Mouse (Mus musculus) ES-Bruce4 (cell line): ENCODE results near the gene Slc10a1. TPM values are rescaled to one million over a fixed set of nuclear protein-coding genes. Genes with fewer than 3 reads are reported as not detected.

Experiments used
- H3K27ac ChIP-seq: 2 replicates; pipeline ENCODE4 v1.5.1; 2012; ENCODE audit warnings: low read length, inconsistent platforms; ENCODE audit not compliant: insufficient read depth
- H3K27me3 ChIP-seq: 2 replicates; pipeline ENCODE4 v1.6.1; 2012; ENCODE audit warnings: mild to moderate bottlenecking, low read length, inconsistent platforms; ENCODE audit not compliant: control insufficient read depth, poor library complexity, insufficient read depth, severe bottlenecking
- H3K36me3 ChIP-seq: 2 replicates; pipeline ENCODE4 v1.6.1; 2012; ENCODE audit warnings: inconsistent platforms, mild to moderate bottlenecking, low read length, moderate library complexity; ENCODE audit not compliant: control insufficient read depth, poor library complexity, insufficient read depth, severe bottlenecking
- H3K4me1 ChIP-seq: one replicate; pipeline ENCODE4 v1.8.1; 2011; ENCODE audit warnings: low read length; ENCODE audit not compliant: control insufficient read depth, insufficient read depth
- H3K4me3 ChIP-seq: 2 replicates; pipeline ENCODE4 v1.5.1; 2011; ENCODE audit warnings: low read depth, mild to moderate bottlenecking, low read length
- H3K9ac ChIP-seq: 2 replicates; pipeline ENCODE4 v1.6.1; 2012; ENCODE audit warnings: low read depth, mild to moderate bottlenecking, inconsistent platforms; ENCODE audit not compliant: poor library complexity, severe bottlenecking
- H3K9me3 ChIP-seq: replicated peaks from 2 replicates; pipeline ENCODE4 v1.6.1; 2012; ENCODE audit warnings: mild to moderate bottlenecking, low read length, inconsistent platforms; ENCODE audit not compliant: control insufficient read depth, poor library complexity, insufficient read depth, severe bottlenecking
- CTCF ChIP-seq: IDR thresholded peaks from one replicate; pipeline ENCODE4 v1.8.1; 2011; ENCODE audit warnings: low read depth, low read length
- EP300 ChIP-seq: IDR thresholded peaks from 2 replicates; pipeline ENCODE4 v1.6.1; 2011; ENCODE audit warnings: low read depth, low read length; ENCODE audit not compliant: insufficient read depth
- POLR2A ChIP-seq: IDR thresholded peaks from one replicate; pipeline ENCODE4 v1.8.1; 2011; ENCODE audit warnings: low read length; ENCODE audit not compliant: insufficient read depth
- polyA plus RNA-seq: library from polyadenylated mRNA; stranded (reverse); fragments of >200 nt; gene quantifications from 2 replicates; pipeline ENCODE4 v1.2.4, GENCODE M21; 2011; ENCODE audit warnings: low read depth; ENCODE audit not compliant: missing spikeins, insufficient read depth, insufficient read length

Gene Slc10a1
- not detected in 2 replicates for polyA plus RNA-seq

GRCm38 (mm10) chr12:80968605-80969004 lies at the start of gene Slc10a1:
Gene Slc10a1 (minus strand): TSS chr12:80968705.
- Histone ChIP-seq H3K9me3 (no peaks in the 10 kb centered on the region), H3K36me3 (no peaks in the 10 kb centered on the region), H3K4me1 (no peaks in the 10 kb centered on the region), H3K9ac (no peak within 1 kb of the TSS), H3K4me3 (no peak within 1 kb of the TSS), H3K27me3 (no peaks in the 10 kb centered on the region; the same call in 1 of the 2 replicates), H3K27ac (no peak within 1 kb of the TSS)
- no peak for TF ChIP-seq EP300
- TF ChIP-seq POLR2A: no peak
- TF ChIP-seq CTCF: no peak

GRCm38 (mm10) chr12:81017624-81018023 lies 49.1 kb upstream of the Slc10a1 start:
- no peaks in the 10 kb centered on the region for H3K9me3 ChIP-seq
- TF ChIP-seq CTCF (no peak), EP300 (no peak), POLR2A (no peak)
- H3K4me1 ChIP-seq: no peaks in the 10 kb centered on the region
- H3K27me3 ChIP-seq: no peaks in the 10 kb centered on the region
- 0 out of 2 replicates have a peak, but pooled peaks cover 2% of the 10 kb centered on the region for H3K36me3 ChIP-seq
- peak overlapping the region; percentile 59 for H3K4me3 ChIP-seq
- no peak overlapping the region for H3K27ac ChIP-seq
- peak overlapping the region; percentile 68; the same call in 1 of the 2 replicates for H3K9ac ChIP-seq

GRCm38 (mm10) chr12:81013496-81013895 lies 45.0 kb upstream of the Slc10a1 start:
- H3K27ac ChIP-seq: no peak overlapping the region
- H3K27me3 ChIP-seq: no peaks in the 10 kb centered on the region
- no peak overlapping the region for H3K4me3 ChIP-seq
- H3K9me3 ChIP-seq: no peaks in the 10 kb centered on the region
- no peaks in the 10 kb centered on the region for H3K36me3 ChIP-seq
- no peak overlapping the region for H3K9ac ChIP-seq
- TF ChIP-seq EP300 (peak; percentile 11; the same call in 1 of the 2 replicates), POLR2A (no peak)
- H3K4me1 ChIP-seq: no peaks in the 10 kb centered on the region

- H3K36me3 ChIP-seq: no peaks in the 10 kb centered on the region
- TF ChIP-seq POLR2A (no peak), EP300 (no peak), CTCF (no peak)
These were observed 43.5 kb upstream of the Slc10a1 start for GRCm38 (mm10) chr12:81011994-81012393.

GRCm38 (mm10) chr12:81009813-81010212 lies 41.3 kb upstream of the Slc10a1 start:
- Histone ChIP-seq H3K9me3 (no peaks in the 10 kb centered on the region), H3K4me3 (no peak overlapping the region), H3K4me1 (no peaks in the 10 kb centered on the region), H3K27ac (no peak overlapping the region), H3K27me3 (no peaks in the 10 kb centered on the region), H3K36me3 (no peaks in the 10 kb centered on the region), H3K9ac (no peak overlapping the region)
- TF ChIP-seq CTCF: no peak

More at GRCm38 (mm10) chr12:81011994-81012393, 43.5 kb upstream of the Slc10a1 start:
- H3K27ac ChIP-seq: no peak overlapping the region
- H3K9me3 ChIP-seq: no peaks in the 10 kb centered on the region
- H3K27me3 ChIP-seq: no peaks in the 10 kb centered on the region
- H3K4me1 ChIP-seq: no peaks in the 10 kb centered on the region
- H3K4me3 ChIP-seq: no peak overlapping the region
- no peak overlapping the region for H3K9ac ChIP-seq

GRCm38 (mm10) chr12:81002841-81003635 lies 34.5 kb upstream of the Slc10a1 start:
- Histone ChIP-seq H3K4me1 (no peaks in the 10 kb centered on the region), H3K9me3 (no peaks in the 10 kb centered on the region), H3K36me3 (no peaks in the 10 kb centered on the region), H3K27ac (no peak overlapping the region), H3K27me3 (no peaks in the 10 kb centered on the region), H3K4me3 (no peak overlapping the region), H3K9ac (no peak overlapping the region)
- TF ChIP-seq EP300: no peak
- no peak for TF ChIP-seq POLR2A
- TF ChIP-seq CTCF: no peak
